Mouse (Mus musculus): ENCODE results near the gene Olfr111.
"Not testable (repeated sequence)": the region's sequence is repeated elsewhere in the genome, so short reads cannot be mapped to it uniquely, and the experiment has no call there.

DNA sequence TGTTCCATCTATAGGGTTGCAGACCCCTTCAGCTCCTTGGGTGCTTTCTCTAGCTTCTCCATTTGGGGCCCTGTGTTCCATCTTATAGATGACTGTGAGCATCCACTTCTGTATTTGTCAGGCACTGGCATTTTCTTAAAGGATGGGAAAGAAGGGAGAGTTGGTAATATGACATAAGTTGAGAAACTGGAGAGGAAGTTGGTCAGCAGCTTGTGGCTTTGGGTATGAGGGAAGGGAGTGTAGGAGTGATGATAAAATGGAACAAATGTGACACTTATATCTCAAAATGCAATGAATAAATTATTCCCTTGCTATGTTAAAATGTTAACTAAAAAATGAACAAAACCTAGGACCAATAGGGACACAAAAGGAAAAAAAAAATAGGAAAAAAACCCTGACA, 16.8 kb downstream of the Olfr111 start:
- TF ChIP-seq CTCF, EP300 (IDR thresholded peaks at IDR 0.05; ENCODE audit: low read depth): not testable (repeated sequence)
